Comparison of ENCODE assay signal across 8 mouse cellular contexts in genomic region chr16:18047660-18048059, GRCm38 (mm10). TPM values are rescaled to one million over a fixed set of nuclear protein-coding genes. Genes with fewer than 3 reads are reported as not detected.
DNase-seq lines count a peak whose midpoint lies in the region; ATAC-seq lines count a peak whose summit lies in the region.

No protein-coding gene starts in this region.

- no peak overlapping the region for H3K4me3 ChIP-seq in embryonic facial prominence, embryonic 11.5 days (ENCODE audit: low read depth, low read length)
- H3K4me3 ChIP-seq in intestine, embryonic 14.5 days (ENCODE audit: low read depth, low read length) = no peak overlapping the region

- no peak overlapping the region for H3K9ac ChIP-seq in embryonic facial prominence, embryonic 11.5 days (replicated peaks; ENCODE audit: low read length)
- no peak overlapping the region for H3K9ac ChIP-seq in intestine, embryonic 14.5 days (ENCODE audit: low read length)

- H3K27ac ChIP-seq in embryonic facial prominence, embryonic 11.5 days (replicated peaks; ENCODE audit: low read depth, low read length) = no peak overlapping the region
- H3K27ac ChIP-seq in intestine, embryonic 14.5 days (ENCODE audit: low read depth) = no peak overlapping the region

- WGBS in embryonic facial prominence, embryonic 11.5 days = 4% methylated on average over 3 of the region's 3 CpGs
- 2% methylated on average over 3 of the region's 3 CpGs for WGBS in intestine, embryonic 14.5 days

- H3K9me3 ChIP-seq in embryonic facial prominence, embryonic 11.5 days (replicated peaks; ENCODE audit: control insufficient read depth, low read length) = no peaks in the 10 kb centered on the region
- no peaks in the 10 kb centered on the region for H3K9me3 ChIP-seq in intestine, embryonic 14.5 days (ENCODE audit: control insufficient read depth, low read length)

- H3K4me2 ChIP-seq in embryonic facial prominence, embryonic 11.5 days (ENCODE audit: low read depth, low read length) = no peak overlapping the region
- no peak overlapping the region for H3K4me2 ChIP-seq in intestine, embryonic 14.5 days (ENCODE audit: low read length)

- peak; percentile 38; the same call in 1 of the 2 replicates for ATAC-seq in cerebellum, adult (ENCODE audit: insufficient number of reproducible peaks, low FRiP score, low TSS enrichment)
- ATAC-seq in embryonic facial prominence, embryonic 11.5 days (replicated peaks; ENCODE audit: insufficient number of reproducible peaks, low FRiP score, low TSS enrichment, low read depth) = peak; percentile 75
- ATAC-seq in intestine, embryonic 14.5 days (replicated peaks; ENCODE audit: low FRiP score, low TSS enrichment, low read depth) = no peak

- DNase-seq in cerebellum, adult 11-12 months = no peak
- peak; percentile 49 for DNase-seq in right cerebral cortex, postnatal 4 days
- DNase-seq in right cerebral cortex, postnatal 36 days (ENCODE audit: low spot score in 2 of 2) = no peak
- peak; percentile 83 for DNase-seq in embryonic facial prominence, embryonic 11.5 days (ENCODE audit: low spot score)
- DNase-seq in intestine, embryonic 14.5 days (ENCODE audit: low spot score) = peak; percentile 60
- DNase-seq in lung, postnatal 25 days (ENCODE audit: low spot score) = peak; percentile 39
- peak; percentile 67 for DNase-seq in splenic B cell, adult 2 months (ENCODE audit: low read depth, low spot score)

- no peaks in the 10 kb centered on the region for H3K27me3 ChIP-seq in embryonic facial prominence, embryonic 11.5 days (ENCODE audit: control insufficient read depth, insufficient read depth, low read length)
- H3K27me3 ChIP-seq in intestine, embryonic 14.5 days (replicated peaks; ENCODE audit: control insufficient read depth, insufficient read depth, low read length) = no peaks in the 10 kb centered on the region
- no peaks in the 10 kb centered on the region for H3K27me3 ChIP-seq in splenic B cell, adult 2 months (ENCODE audit: control insufficient read depth, insufficient read depth, low read length, poor library complexity, severe bottlenecking)

- H3K36me3 ChIP-seq in embryonic facial prominence, embryonic 11.5 days (replicated peaks; ENCODE audit: control insufficient read depth, insufficient read depth, low read depth, low read length) = no peaks in the 10 kb centered on the region
- H3K36me3 ChIP-seq in intestine, embryonic 14.5 days (ENCODE audit: control insufficient read depth, insufficient read depth, low read length) = no peaks in the 10 kb centered on the region
- H3K36me3 ChIP-seq in splenic B cell, adult 2 months (ENCODE audit: control insufficient read depth, insufficient read depth, low read length, poor library complexity, severe bottlenecking) = no peaks in the 10 kb centered on the region

- no peaks in the 10 kb centered on the region for H3K4me1 ChIP-seq in embryonic facial prominence, embryonic 11.5 days (ENCODE audit: control insufficient read depth, insufficient read depth, low read length)
- H3K4me1 ChIP-seq in intestine, embryonic 14.5 days (replicated peaks; ENCODE audit: control insufficient read depth, insufficient read depth, low read length) = no peaks in the 10 kb centered on the region

RNA-seq across cellular contexts. Expression of gene Dgcr6, which starts 5.0 kb away (rescaled TPM):
- 118 and 130 TPM in 2 replicates for polyA plus RNA-seq in embryonic facial prominence, embryonic 11.5 days (2014; fragmentation: Nextera tagmentation; extraction: Ambion mirVana)
- 85.8 and 88.1 TPM in 2 replicates for polyA plus RNA-seq in intestine, embryonic 14.5 days (2014; fragmentation: Nextera tagmentation; extraction: Ambion mirVana)

RNA-seq across cellular contexts. Expression of gene Prodh, which starts 42.3 kb away (rescaled TPM):
- polyA plus RNA-seq in embryonic facial prominence, embryonic 11.5 days (2014; fragmentation: Nextera tagmentation; extraction: Ambion mirVana) = 10.4 and 11.0 TPM in 2 replicates
- 16.5 and 18.2 TPM in 2 replicates for polyA plus RNA-seq in intestine, embryonic 14.5 days (2014; fragmentation: Nextera tagmentation; extraction: Ambion mirVana)

Comparison
In these comparisons a context has a peak if more than half of its experiments do, and no peak if none do; other contexts are left out.
1. DNase-seq: peak in right cerebral cortex, postnatal 4 days (single experiment), embryonic facial prominence, embryonic 11.5 days (single experiment), intestine, embryonic 14.5 days (single experiment), lung, postnatal 25 days (single experiment) and splenic B cell, adult 2 months (single experiment); none in cerebellum, adult 11-12 months (single experiment) and right cerebral cortex, postnatal 36 days (0 of 2).